Mouse (Mus musculus) spleen, adult 12 weeks (tissue): ENCODE data around the gene Rassf2.

Source experiments
- DNase-seq: peaks from one replicate; pipeline ENCODE4 v3.0.0; 2022; ENCODE audit warnings: low spot score

The Rassf2 gene

DNA sequence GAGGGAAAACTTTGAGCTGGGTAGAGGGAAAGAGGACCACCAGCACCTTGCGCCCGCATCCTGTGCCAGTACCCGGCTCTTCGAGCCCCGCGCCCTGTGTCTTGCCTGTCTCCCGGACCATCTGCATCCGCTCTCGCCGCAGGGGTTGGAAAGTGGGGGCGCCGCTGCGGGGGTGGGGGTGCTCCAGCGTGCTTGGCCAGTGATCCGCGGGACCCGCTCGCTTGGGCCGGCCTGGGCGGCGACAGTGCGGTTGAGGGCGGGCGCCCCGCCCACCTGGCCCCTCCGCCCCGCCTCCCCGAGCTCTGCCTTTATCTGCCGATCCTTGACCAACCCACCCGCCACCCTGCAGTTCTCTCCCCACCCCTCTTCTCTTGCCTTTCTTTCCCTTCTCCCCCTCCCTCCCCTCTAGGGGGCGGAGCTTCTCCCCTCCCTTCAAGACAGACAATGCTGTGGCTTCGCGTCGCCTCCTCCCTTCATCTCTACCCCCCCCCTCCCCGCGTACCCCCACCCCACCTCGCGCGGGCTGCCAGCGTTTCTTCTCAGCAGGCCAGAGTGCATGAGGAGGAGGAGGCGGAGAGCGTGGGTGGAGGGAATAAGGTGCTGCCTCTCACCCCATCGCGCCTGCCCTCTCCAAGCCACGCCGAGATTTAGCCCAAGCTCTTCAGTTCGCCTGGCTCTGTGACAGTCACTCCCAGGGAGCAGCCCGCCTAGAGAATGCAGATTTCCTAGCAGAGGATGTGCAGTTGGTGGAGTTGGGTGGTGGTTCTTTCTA, at the start of gene Rassf2:
Gene Rassf2, minus strand, starts transcription at position 613 of the 772 bp plus-strand sequence.
- DNase-seq = peak; percentile 64

DNA sequence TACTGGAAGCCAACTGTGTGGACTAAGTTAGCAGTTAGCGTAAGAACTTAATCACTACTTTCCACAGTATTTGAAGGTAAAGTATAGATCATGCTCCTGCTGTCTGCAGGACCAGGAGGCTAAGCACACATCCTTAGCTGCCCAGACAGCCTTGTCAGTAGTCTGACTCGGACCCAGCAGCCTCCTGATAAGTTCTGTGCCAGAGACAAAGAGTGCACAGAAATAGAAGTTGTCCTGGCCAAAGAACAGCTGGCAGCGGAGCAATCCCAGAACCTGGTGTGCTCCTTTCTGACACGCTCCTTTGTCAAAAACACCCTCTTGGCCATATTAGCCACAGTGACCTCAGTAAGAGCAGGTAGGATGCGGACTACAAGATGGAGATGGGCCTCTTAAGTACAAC, 49.1 kb upstream of the Rassf2 start:
- DNase-seq = no peak

GRCm38 (mm10) chr2:132073052-132073451, 43.0 kb upstream of the Rassf2 start:
- no peak for DNase-seq

- DNase-seq = no peak
Observed at GRCm38 (mm10) chr2:132069985-132070735, 40.1 kb upstream of the Rassf2 start.

DNA sequence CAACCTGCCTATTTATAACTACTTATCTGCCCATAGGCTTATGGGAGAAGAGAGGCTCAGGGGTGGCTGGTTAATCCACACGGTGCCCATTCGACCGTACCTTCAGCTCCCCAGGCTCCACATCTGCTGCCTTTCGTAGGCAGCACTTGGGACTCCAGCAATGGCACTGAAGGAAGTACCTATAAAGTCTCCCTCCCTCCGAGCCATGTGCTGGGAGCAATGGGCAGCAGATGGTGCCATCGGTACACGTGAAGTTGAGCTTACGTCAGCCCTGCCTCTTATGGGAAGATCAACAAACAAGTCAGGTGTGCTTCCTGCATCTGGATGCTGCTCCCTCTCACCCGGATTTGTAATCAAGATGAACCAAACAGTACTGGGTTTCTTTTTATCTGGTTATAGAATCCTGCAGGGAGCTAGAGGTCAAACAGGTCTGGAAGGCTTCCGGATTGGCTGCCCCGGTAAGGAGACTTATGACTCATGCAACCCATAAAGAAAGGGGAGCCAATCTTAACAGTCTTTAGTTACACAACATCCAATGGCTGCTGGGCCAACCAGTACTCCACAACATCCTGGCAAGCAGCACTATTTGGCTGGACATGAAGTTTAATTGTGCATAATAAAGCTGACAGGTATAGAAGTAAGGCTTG, 34.2 kb upstream of the Rassf2 start:
- DNase-seq = no peak

DNA sequence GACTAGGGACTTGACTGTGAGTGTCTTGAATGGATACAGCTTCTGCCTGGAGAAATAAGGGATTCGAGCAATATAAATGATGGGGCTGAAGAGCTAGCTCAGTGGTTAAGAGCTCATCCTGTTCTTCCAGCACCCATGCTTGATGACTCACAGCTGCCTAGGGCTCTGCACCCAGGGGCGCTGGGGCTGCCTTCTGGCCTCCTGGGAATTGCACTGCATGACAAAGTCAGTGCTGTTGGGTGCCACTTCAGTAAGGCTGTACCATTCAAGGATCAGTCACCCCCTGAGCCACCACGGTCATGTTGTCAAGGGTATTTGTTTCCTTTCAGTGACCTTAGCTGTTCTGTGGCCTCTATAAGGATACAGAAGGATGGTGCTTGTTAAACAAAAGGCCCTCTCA, 33.7 kb upstream of the Rassf2 start:
- no peak for DNase-seq

- DNase-seq = no peak
Observed at GRCm38 (mm10) chr2:132061884-132062283, 31.8 kb upstream of the Rassf2 start.

- no peak for DNase-seq
Observed at GRCm38 (mm10) chr2:132059919-132060318, 29.9 kb upstream of the Rassf2 start.

DNA sequence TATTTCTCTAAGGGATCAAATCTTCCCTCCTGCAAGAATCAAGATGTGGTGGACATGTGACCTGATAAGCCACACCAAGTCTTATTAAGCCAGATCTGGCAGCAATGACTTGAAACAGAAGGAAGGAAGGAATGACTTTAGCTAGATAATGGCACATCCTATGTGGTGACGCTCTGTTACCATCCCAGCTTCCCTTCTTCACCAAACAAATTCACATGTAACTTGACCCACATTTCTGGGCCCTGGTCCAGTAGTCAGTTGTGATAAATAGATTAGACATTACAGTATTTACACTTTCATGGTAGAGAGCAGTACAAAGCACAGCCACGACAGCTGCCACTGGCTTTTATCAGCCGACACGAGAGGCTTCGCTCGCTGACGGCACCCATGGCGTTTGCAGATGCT, 25.3 kb upstream of the Rassf2 start:
- no peak for DNase-seq

GRCm38 (mm10) chr2:132053824-132054223, 23.8 kb upstream of the Rassf2 start:
- DNase-seq = no peak

DNA sequence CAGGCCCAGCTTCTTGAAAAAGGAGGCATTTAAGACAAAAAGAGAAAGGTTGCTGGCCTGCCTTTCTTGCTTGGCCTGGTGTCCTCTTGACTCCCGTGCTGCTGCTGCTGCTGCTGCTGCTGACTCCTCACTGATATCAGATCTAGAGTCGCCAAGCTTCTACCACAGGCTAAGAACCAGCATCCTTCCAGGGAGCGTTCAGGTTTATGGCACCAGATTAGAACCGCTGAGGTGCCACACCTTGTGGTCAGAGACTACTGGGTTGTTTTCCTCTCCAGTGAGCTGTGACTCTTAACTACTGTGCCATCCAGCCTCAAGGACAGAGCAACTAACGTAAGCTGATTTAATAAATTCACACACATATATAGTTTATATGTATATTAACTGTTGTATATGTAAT, 21.7 kb upstream of the Rassf2 start:
- DNase-seq = no peak

DNA sequence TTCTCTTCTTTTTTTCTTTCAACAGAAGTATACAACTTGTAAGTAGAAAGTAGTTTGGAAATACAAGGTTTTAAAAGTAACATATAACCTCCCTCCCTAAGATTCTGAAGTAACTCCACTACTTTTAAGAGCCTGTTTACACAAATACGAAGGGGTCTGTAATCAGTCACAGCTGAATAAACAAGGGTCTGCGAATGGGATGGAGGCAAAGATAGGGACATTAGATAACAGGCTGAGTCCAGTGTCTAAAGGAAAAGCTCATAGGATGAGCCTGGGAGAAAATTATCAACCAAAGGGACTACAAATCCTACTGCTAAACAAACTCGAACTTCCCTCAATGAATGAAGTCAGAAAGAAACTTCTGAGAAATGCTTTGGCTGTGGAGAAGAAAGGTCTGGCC, 19.9 kb upstream of the Rassf2 start:
- DNase-seq = no peak

DNA sequence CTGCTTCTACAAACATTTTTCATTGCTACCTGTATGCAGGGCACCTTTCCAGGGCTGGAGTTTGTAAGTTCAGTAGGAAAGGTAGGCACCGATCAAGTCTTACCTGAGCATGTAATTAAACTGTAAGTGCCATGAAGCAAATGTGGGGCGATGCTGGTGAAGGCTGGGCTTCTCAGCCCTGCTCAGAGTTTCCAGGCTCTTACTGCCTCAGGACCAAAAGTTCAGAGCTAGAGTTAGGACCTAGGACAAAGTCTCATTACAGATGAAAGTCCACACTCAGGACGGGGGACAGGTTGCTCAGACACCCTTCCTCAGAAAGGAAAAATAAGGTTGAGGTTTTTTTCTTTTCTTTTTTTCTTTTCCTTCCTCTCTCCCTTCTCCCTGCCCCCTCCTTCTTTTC, 19.4 kb upstream of the Rassf2 start:
- DNase-seq = no peak

DNA sequence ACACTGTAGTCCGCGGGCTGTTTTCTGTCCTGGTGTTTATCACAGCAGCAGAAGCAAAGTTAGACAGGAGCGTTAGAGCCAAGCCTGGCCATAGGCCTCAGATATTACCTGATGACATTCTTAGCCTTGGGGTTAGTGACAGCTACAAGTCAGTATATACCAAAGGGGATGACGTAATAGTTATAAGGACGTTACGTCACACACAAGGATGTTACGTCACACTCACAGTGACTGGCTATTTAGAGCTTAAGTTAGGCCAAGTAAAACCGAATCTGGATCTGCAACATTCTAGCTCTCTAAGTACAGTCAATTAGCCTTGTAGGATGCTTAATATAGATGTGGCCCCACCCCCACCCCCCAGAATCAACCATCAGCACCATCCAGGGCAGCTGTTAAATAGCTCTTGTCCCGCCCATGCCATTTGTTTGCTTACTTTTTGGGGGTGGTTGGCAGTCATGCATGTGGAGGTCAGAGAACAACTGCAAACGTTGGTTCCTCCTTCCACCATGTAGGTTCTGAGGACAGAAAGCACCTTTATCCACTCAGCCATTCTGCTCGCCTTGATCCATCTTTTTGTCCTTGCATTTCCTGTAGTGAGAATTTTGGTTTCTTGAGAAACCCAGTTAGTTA, 18.2 kb upstream of the Rassf2 start:
- no peak for DNase-seq

DNA sequence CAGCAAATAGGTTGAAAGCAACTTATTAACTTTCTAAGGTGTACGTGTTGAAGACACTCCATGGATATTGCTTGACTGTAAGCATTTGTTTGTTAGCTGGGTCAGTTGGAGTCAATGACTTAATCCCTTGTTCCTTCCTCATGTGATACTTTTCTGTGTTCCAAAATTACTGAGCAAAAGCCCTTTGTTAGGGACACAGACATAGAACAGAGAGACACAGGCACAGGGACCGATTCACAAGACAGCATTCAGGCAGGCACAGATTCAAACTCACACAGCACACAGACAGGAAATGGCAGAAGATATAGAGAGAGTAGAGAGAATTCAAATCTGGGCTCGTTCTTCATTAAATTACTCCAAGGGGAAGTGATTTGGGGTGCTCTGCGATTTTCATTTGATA, 17.3 kb upstream of the Rassf2 start:
- DNase-seq = no peak

GRCm38 (mm10) chr2:132046659-132047058, 16.6 kb upstream of the Rassf2 start:
- DNase-seq = no peak

- DNase-seq = no peak
Observed at GRCm38 (mm10) chr2:132044320-132045274, 14.5 kb upstream of the Rassf2 start.

DNA sequence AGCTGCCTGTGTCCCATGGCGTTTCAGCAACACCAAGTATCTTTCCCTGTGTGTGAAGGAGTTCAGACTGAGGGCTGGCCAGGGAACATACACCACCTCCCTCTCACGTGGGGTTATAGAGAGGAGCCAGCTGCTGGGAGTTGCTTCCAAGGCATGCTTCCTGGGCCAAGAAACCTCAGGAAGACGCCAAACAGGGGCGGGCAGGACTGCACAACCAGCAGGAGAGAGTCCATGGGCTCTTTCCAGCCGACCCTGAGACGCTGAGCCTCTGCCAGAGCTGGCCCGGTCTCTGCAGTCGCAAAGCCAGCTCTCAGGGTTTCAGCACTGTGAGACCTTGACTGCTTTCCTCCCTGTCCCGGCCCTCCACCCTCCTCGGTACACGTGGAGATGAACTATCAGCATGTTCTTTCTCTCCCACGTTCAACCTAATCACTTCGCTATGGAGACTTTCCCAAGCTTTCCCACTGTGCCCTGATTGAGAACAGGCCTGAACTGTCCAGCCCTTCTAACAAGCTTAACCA, 13.1 kb upstream of the Rassf2 start:
- no peak for DNase-seq

- DNase-seq = no peak
Observed at GRCm38 (mm10) chr2:132039894-132040293, 9.8 kb upstream of the Rassf2 start.

GRCm38 (mm10) chr2:132036326-132036725, 6.3 kb upstream of the Rassf2 start:
- no peak for DNase-seq

DNA sequence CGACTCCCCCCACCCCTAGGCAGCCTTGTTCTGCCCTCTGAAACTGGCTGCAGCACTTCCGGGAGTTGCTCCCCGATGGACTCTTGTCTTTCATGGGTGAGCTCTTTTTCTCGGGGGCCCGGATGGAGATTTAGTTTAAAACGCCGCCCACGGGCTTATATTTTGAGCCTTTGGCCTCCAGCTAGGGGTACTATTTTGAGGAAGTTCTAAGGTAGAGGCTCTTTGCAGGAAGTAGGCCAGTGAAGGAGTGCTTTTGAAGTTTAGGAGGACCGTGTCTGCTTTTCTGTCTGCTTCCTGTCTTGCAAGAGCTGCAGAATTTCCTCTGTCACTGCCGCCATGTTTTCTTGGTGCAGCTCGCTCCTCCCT, 5.4 kb upstream of the Rassf2 start:
- no peak for DNase-seq
